Comparison of ENCODE assay signal across 10 mouse cellular contexts in the genomic region with DNA sequence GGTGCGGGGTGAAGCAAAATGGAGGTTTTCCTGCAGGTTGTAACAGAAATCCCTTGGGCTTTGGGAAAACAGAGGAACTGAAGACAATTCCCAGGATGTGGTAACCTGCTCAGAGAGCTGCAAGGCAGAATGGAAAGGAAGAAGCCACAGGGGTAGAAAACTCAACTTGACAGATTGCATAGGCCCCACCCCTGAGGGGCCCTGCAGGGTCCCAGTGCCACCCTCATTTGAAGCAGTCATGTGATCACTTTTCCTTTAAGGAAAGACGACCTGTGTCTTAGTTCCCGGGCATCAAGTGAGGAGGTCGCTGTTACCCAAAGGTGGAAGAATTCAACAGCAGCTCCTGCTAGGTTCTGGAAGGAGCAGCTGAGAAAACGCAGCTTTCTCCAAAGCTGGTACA. TPM values are rescaled to one million over a fixed set of nuclear protein-coding genes. Genes with fewer than 3 reads are reported as not detected.
A peak's percentile ranks its signal among the peaks of the same experiment; 100 is the strongest.
DNase-seq lines count a peak whose midpoint lies in the region; ATAC-seq lines count a peak whose summit lies in the region.
"Had no signal": no experiment of that assay in that cellular context is flagged by ENCODE, and none has a peak within 500 bp of the region (broad histone marks: within the 10 kb centered on the region; RNA-seq: fewer than 3 reads in every experiment).

No protein-coding gene starts in this region.

- no peak for DNase-seq in kidney, postnatal 10 days
- no peak for DNase-seq in liver, embryonic 13.5 days
- DNase-seq in retina, embryonic 14.5 days (ENCODE audit: low spot score): peak; percentile 64
- no peak for DNase-seq in B cell, adult 2 months
- no peak for DNase-seq in adrenal gland, postnatal 10 days
- DNase-seq in cerebellum, postnatal 36 days: no peak
- DNase-seq: gastrocnemius, postnatal 36 days had no signal

- ATAC-seq in kidney, embryonic 16.5 days (ENCODE audit: low FRiP score, low TSS enrichment): no peak
- no peak for ATAC-seq in forebrain, embryonic 13.5 days
- no peak for ATAC-seq in liver, embryonic 13.5 days (ENCODE audit: low read depth)

- H3K9ac ChIP-seq in kidney, embryonic 16.5 days (replicated peaks; ENCODE audit: low read length): no peak overlapping the region
- H3K9ac ChIP-seq in forebrain, embryonic 13.5 days: peak overlapping the region; percentile 53; the same call in 1 of the 2 replicates
- H3K9ac ChIP-seq in liver, embryonic 13.5 days: no peak overlapping the region

- no peaks in the 10 kb centered on the region for H3K36me3 ChIP-seq in kidney, embryonic 16.5 days (ENCODE audit: insufficient read depth, low read length)
- no peaks in the 10 kb centered on the region for H3K36me3 ChIP-seq in forebrain, embryonic 13.5 days (ENCODE audit: poor library complexity, severe bottlenecking)
- no peaks in the 10 kb centered on the region; the same call in 1 of the 2 replicates for H3K36me3 ChIP-seq in liver, embryonic 13.5 days
- H3K36me3 ChIP-seq: embryonic facial prominence, embryonic 13.5 days had no signal

- no peak overlapping the region for H3K27ac ChIP-seq in kidney, embryonic 16.5 days (ENCODE audit: low read length)
- peak overlapping the region; percentile 99 for H3K27ac ChIP-seq in forebrain, embryonic 13.5 days
- peak overlapping the region; percentile 60; the same call in 1 of the 2 replicates for H3K27ac ChIP-seq in liver, embryonic 13.5 days

- 15% methylated on average over 5 of the region's 5 CpGs for WGBS in kidney, embryonic 16.5 days
- WGBS in forebrain, embryonic 13.5 days: 3% methylated on average over 5 of the region's 5 CpGs
- WGBS in liver, embryonic 13.5 days (ENCODE audit: insufficient replicate concordance): 17% methylated on average over 5 of the region's 5 CpGs

- peaks cover 26% of the 10 kb centered on the region for H3K27me3 ChIP-seq in kidney, embryonic 16.5 days (ENCODE audit: insufficient read depth, low read length)
- no peaks in the 10 kb centered on the region for H3K27me3 ChIP-seq in forebrain, embryonic 13.5 days
- peaks cover 50% of the 10 kb centered on the region for H3K27me3 ChIP-seq in liver, embryonic 13.5 days

- peak overlapping the region; percentile 17; the same call in 1 of the 2 replicates for H3K4me2 ChIP-seq in kidney, embryonic 16.5 days (replicated peaks; ENCODE audit: low read depth, low read length)
- H3K4me2 ChIP-seq in forebrain, embryonic 13.5 days: peak overlapping the region; percentile 47
- H3K4me2 ChIP-seq in liver, embryonic 13.5 days: peak overlapping the region; percentile 40

- H3K4me1 ChIP-seq in kidney, embryonic 16.5 days (ENCODE audit: insufficient read depth, low read length): peaks cover 27% of the 10 kb centered on the region
- peaks cover 89% of the 10 kb centered on the region for H3K4me1 ChIP-seq in forebrain, embryonic 13.5 days
- H3K4me1 ChIP-seq in liver, embryonic 13.5 days (replicated peaks): 0 out of 2 replicates have a peak, but pooled peaks cover 7% of the 10 kb centered on the region

- H3K9me3 ChIP-seq in kidney, embryonic 16.5 days (ENCODE audit: low read length): no peaks in the 10 kb centered on the region
- H3K9me3 ChIP-seq in forebrain, embryonic 13.5 days (replicated peaks): no peaks in the 10 kb centered on the region
- no peaks in the 10 kb centered on the region for H3K9me3 ChIP-seq in liver, embryonic 13.5 days (replicated peaks)
- H3K9me3 ChIP-seq: embryonic facial prominence, embryonic 13.5 days had no signal

- H3K4me3 ChIP-seq in kidney, embryonic 16.5 days (ENCODE audit: low read length): no peak overlapping the region
- peak overlapping the region; percentile 24 for H3K4me3 ChIP-seq in forebrain, embryonic 13.5 days
- H3K4me3 ChIP-seq in liver, embryonic 13.5 days (replicated peaks): peak overlapping the region; percentile 35
- H3K4me3 ChIP-seq: embryonic facial prominence, embryonic 13.5 days had no signal

RNA-seq across cellular contexts. Expression of gene Pipox, which starts 1.0 kb away (rescaled TPM):
- polyA plus RNA-seq in kidney, embryonic 16.5 days (2015; fragmentation: Nextera tagmentation; extraction: Ambion mirVana): 14.7 and 16.0 TPM in 2 replicates
- 12.7 and 15.1 TPM in 2 replicates for polyA plus RNA-seq in forebrain, embryonic 13.5 days (2015; fragmentation: Nextera tagmentation; extraction: Ambion mirVana)
- polyA plus RNA-seq in liver, embryonic 13.5 days (2015; fragmentation: Nextera tagmentation; extraction: Ambion mirVana): 8.7 and 10.4 TPM in 2 replicates
- total RNA-seq in adrenal gland, postnatal 10 days (2021): 10 to 100 TPM; 14.0 to 25.8 TPM
- total RNA-seq: gastrocnemius, postnatal 36 days had no signal

RNA-seq across cellular contexts. Expression of gene Sez6, which starts 37.7 kb away (rescaled TPM):
- 0.19 and 0.27 TPM in 2 replicates for polyA plus RNA-seq in kidney, embryonic 16.5 days (2015; fragmentation: Nextera tagmentation; extraction: Ambion mirVana)
- 141 and 165 TPM in 2 replicates for polyA plus RNA-seq in forebrain, embryonic 13.5 days (2015; fragmentation: Nextera tagmentation; extraction: Ambion mirVana)
- 0.03 and 0.20 TPM in 2 replicates for polyA plus RNA-seq in liver, embryonic 13.5 days (2015; fragmentation: Nextera tagmentation; extraction: Ambion mirVana)
- total RNA-seq in adrenal gland, postnatal 10 days (2021): 1 to 10 TPM; 2.5 to 3.6 TPM

Comparison
In these comparisons a context has a peak if more than half of its experiments do, and no peak if none do; other contexts are left out.
1. RNA of gene Sez6, which starts 37.7 kb away (polyA plus RNA-seq): 141 to 165 TPM in forebrain, embryonic 13.5 days; 0.19 to 0.27 TPM in kidney, embryonic 16.5 days and 0.03 to 0.20 TPM in liver, embryonic 13.5 days; every median in the first group is over 100 times any median in the second.
2. Peak in every context shown above with its lines, with median percentiles within 50 percentile points of each other: H3K4me2 ChIP-seq.